In the genomic region with DNA sequence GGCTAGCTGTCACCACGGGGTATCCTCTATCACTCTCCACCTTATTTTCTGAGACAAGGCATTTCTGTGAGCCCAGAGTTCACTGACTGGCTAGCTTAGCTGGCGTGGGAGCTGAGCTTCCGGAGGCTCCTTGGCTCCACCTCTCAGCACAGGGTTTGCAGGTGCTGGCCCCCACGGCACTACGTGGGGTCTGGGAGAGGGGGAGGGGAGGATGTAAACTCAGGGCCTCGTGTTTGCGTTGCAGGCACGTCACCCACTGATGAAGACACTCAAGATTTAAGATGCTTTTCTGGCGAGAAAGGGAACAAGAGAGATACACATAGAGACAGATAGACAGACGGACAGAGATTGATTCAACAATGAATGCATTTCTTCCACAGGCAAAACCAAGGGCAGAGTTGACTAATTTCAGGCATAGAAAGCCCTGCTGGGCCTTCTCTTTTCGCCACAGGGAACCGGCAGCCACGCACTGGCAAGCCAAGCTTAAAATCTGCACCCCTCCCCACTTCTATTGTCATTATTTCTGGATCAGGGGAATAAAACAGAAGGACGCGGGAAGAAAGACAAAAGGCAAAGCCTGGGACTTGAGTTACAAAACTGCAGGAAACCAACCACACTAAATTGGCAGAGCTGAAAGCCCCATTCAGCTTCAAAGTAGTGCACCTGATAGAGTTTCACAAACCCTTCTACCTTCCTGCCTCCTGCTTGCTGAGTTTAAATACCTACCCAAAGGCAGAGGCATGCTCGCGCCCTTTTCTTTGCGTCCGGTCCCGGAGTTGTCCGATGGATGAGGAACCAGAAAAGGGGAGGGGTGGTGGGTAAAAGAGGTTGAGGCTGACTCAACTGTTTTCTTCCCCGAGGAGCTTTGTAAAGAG, we compare ENCODE assay signal across 8 mouse cellular contexts. TPM values are rescaled to one million over a fixed set of nuclear protein-coding genes. Genes with fewer than 3 reads are reported as not detected.
A peak's percentile ranks its signal among the peaks of the same experiment; 100 is the strongest.
DNase-seq lines count a peak whose midpoint lies in the region; ATAC-seq and TF ChIP-seq lines count a peak whose summit lies in the region.

No protein-coding gene starts in this region.

- H3K4me1 ChIP-seq in stomach, embryonic 14.5 days (ENCODE audit: control insufficient read depth, insufficient read depth, low read length), result 0 out of 2 replicates have a peak, but pooled peaks cover 6% of the 10 kb centered on the region
- no peaks in the 10 kb centered on the region for H3K4me1 ChIP-seq in stomach, postnatal 0 days (replicated peaks; ENCODE audit: control insufficient read depth, insufficient read depth)
- H3K4me1 ChIP-seq in embryonic facial prominence, embryonic 15.5 days, result peaks cover 11% of the 10 kb centered on the region

- H3K9ac ChIP-seq in stomach, embryonic 14.5 days (replicated peaks; ENCODE audit: low read depth, low read length), result no peak overlapping the region
- H3K9ac ChIP-seq in stomach, postnatal 0 days (ENCODE audit: low read length), result no peak overlapping the region
- H3K9ac ChIP-seq in embryonic facial prominence, embryonic 15.5 days, result no peak overlapping the region

- no peak for TF ChIP-seq CTCF in stomach, postnatal 0 days (IDR thresholded peaks at IDR 0.05; ENCODE audit: low read depth)

- no peaks in the 10 kb centered on the region for H3K27me3 ChIP-seq in stomach, embryonic 14.5 days (ENCODE audit: control insufficient read depth, insufficient read depth, low read length)
- no peaks in the 10 kb centered on the region for H3K27me3 ChIP-seq in stomach, postnatal 0 days (ENCODE audit: control insufficient read depth, insufficient read depth, low read length)
- peaks cover 12% of the 10 kb centered on the region; the same call in 1 of the 2 replicates for H3K27me3 ChIP-seq in embryonic facial prominence, embryonic 15.5 days

- TF ChIP-seq EP300 in stomach, postnatal 0 days (optimal IDR thresholded peaks at IDR 0.05), result no peak

- H3K4me2 ChIP-seq in stomach, embryonic 14.5 days (replicated peaks; ENCODE audit: low read depth, low read length), result peak overlapping the region; percentile 15; the same call in 1 of the 2 replicates
- H3K4me2 ChIP-seq in stomach, postnatal 0 days (replicated peaks; ENCODE audit: low read depth), result no peak overlapping the region
- H3K4me2 ChIP-seq in embryonic facial prominence, embryonic 15.5 days (replicated peaks), result peak overlapping the region; percentile 19; the same call in 1 of the 2 replicates

- no peak overlapping the region for H3K27ac ChIP-seq in stomach, embryonic 14.5 days (ENCODE audit: low read length)
- H3K27ac ChIP-seq in stomach, postnatal 0 days (replicated peaks), result no peak overlapping the region
- H3K27ac ChIP-seq in embryonic facial prominence, embryonic 15.5 days (replicated peaks), result no peak overlapping the region

- ATAC-seq in stomach, embryonic 14.5 days (ENCODE audit: insufficient number of reproducible peaks, insufficient read depth, low FRiP score, low read depth), result no peak
- no peak for ATAC-seq in stomach, postnatal 0 days (ENCODE audit: low FRiP score, low TSS enrichment)
- ATAC-seq in embryonic facial prominence, embryonic 15.5 days (ENCODE audit: insufficient number of reproducible peaks, low FRiP score, low TSS enrichment, low read depth), result no peak

- 7% methylated on average over 22 of the region's 22 CpGs for WGBS in stomach, embryonic 14.5 days
- WGBS in stomach, postnatal 0 days, result 11% methylated on average over 22 of the region's 22 CpGs
- 5% methylated on average over 22 of the region's 22 CpGs for WGBS in embryonic facial prominence, embryonic 15.5 days

- no peaks in the 10 kb centered on the region for H3K36me3 ChIP-seq in stomach, embryonic 14.5 days (ENCODE audit: control insufficient read depth, insufficient read depth, low read length)
- no peaks in the 10 kb centered on the region for H3K36me3 ChIP-seq in stomach, postnatal 0 days (ENCODE audit: control insufficient read depth, insufficient read depth, low read length)
- H3K36me3 ChIP-seq in embryonic facial prominence, embryonic 15.5 days, result no peaks in the 10 kb centered on the region

- DNase-seq in stomach, postnatal 0 days (ENCODE audit: low spot score), result no peak
- peak; percentile 27 for DNase-seq in mesoderm, embryonic 11.5 days (ENCODE audit: low read depth, low spot score)
- DNase-seq in thymus, postnatal 36 days, result peak; percentile 76 to 88
- DNase-seq in urinary bladder, adult 2 months (ENCODE audit: low spot score), result no peak
- no peak for DNase-seq in urinary bladder, adult 18-20 months (ENCODE audit: low spot score in 2 of 2)
- DNase-seq in left cerebral cortex, adult 9 months (ENCODE audit: low spot score in 2 of 2), result no peak

- 0 out of 2 replicates have a peak overlapping the region, but pooled peaks have one; percentile 4 for H3K4me3 ChIP-seq in stomach, embryonic 14.5 days (ENCODE audit: low read depth, low read length)
- no peak overlapping the region for H3K4me3 ChIP-seq in stomach, postnatal 0 days (ENCODE audit: low read depth, low read length)
- no peak overlapping the region for H3K4me3 ChIP-seq in embryonic facial prominence, embryonic 15.5 days (replicated peaks)

- no peaks in the 10 kb centered on the region for H3K9me3 ChIP-seq in stomach, embryonic 14.5 days (ENCODE audit: control insufficient read depth, low read depth, low read length)
- H3K9me3 ChIP-seq in stomach, postnatal 0 days (ENCODE audit: control insufficient read depth, low read length), result no peaks in the 10 kb centered on the region
- no peaks in the 10 kb centered on the region for H3K9me3 ChIP-seq in embryonic facial prominence, embryonic 15.5 days (replicated peaks)

RNA-seq across cellular contexts. Expression of a gene that starts 12.9 kb away (rescaled TPM):
- 78.1 and 78.3 TPM in 2 replicates for polyA plus RNA-seq in stomach, embryonic 14.5 days (2014; fragmentation: Nextera tagmentation; extraction: Ambion mirVana)
- polyA plus RNA-seq in stomach, postnatal 0 days (2015; fragmentation: Nextera tagmentation; extraction: Ambion mirVana), result 42.2 and 42.6 TPM in 2 replicates
- polyA plus RNA-seq in embryonic facial prominence, embryonic 15.5 days (2015; fragmentation: Nextera tagmentation; extraction: Ambion mirVana), result 54.9 and 56.4 TPM in 2 replicates
- polyA plus RNA-seq in urinary bladder, adult 2 months (2012; rRNA removed), result 39.9 and 43.1 TPM in 2 replicates

RNA-seq across cellular contexts. Expression of a gene that starts 30.6 kb away (rescaled TPM):
- 21.3 and 23.1 TPM in 2 replicates for polyA plus RNA-seq in stomach, embryonic 14.5 days (2014; fragmentation: Nextera tagmentation; extraction: Ambion mirVana)
- 7.2 and 8.1 TPM in 2 replicates for polyA plus RNA-seq in stomach, postnatal 0 days (2015; fragmentation: Nextera tagmentation; extraction: Ambion mirVana)
- 10.1 and 12.6 TPM in 2 replicates for polyA plus RNA-seq in embryonic facial prominence, embryonic 15.5 days (2015; fragmentation: Nextera tagmentation; extraction: Ambion mirVana)
- polyA plus RNA-seq in urinary bladder, adult 2 months (2012; rRNA removed), result 22.0 and 32.3 TPM in 2 replicates

Comparison
In these comparisons a context has a peak if more than half of its experiments do, and no peak if none do; other contexts are left out.
1. DNase-seq: peak in mesoderm, embryonic 11.5 days (single experiment) and thymus, postnatal 36 days (2 of 2); none in stomach, postnatal 0 days (single experiment), urinary bladder, adult 2 months (single experiment), urinary bladder, adult 18-20 months (0 of 2) and left cerebral cortex, adult 9 months (0 of 2).